Mouse (Mus musculus) adrenal gland, postnatal 25 days (tissue): Measurements from ENCODE around the gene Arid1b. TPM values are rescaled to one million over a fixed set of nuclear protein-coding genes. Genes with fewer than 3 reads are reported as not detected.

ENCODE experiments used
- DNase-seq: peaks from one replicate; pipeline ENCODE4 v3.0.0; 2021; ENCODE audit warnings: mixed read lengths
- long read RNA-seq: library from polyadenylated mRNA; stranded (forward); transcript quantifications from one replicate; pipeline ENCODE4 v2.0.0, GENCODE M21; 2021
- total RNA-seq: library from RNA; stranded (reverse); gene quantifications from 2 replicates; pipeline ENCODE4 v1.2.3, GENCODE M21; 2021

Gene Arid1b
- 85.8 and 86.1 TPM in 2 replicates for total RNA-seq
- long read RNA-seq, partial matches to known transcripts = 32 of 41 reads
- long read RNA-seq, other reads (novel, unspliced or antisense) = 9 of 41 reads

DNA sequence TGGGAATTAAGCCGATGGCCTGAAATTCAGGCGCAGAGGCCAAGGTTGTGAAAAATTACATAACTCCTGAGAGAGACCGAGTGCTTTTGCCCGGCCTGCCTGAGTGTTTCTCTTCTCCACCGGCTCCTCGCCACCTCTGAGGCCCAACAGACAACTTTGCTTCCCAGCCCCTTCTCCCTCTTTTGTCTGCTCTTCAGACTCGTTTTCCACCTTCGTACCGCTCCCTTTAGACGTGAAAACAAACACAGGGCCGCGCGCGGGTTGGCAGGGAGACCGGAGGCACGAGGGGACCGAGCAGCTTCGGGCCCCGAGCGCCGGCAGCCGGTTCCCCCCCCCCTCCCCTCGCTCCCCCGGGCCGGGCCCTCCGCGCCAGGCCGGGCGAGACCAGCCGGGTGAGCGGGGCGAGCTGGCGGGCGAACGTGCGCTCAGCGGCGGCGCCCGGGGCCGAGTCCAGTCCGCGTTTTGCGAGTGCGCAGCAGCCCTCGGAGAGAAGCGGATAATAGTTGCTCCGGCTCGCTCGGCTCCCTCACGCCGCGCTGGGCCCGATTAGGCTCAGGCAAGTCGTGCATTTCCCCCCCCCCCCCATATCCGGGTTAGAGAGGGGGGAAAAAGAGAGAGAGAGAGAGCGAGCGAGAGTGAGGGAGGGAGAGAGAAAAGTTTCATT lies at the start of gene Arid1b:
Gene Arid1b (plus strand): TSS at position 493 of the 664 bp plus-strand sequence.
- peak; percentile 79 for DNase-seq

DNA sequence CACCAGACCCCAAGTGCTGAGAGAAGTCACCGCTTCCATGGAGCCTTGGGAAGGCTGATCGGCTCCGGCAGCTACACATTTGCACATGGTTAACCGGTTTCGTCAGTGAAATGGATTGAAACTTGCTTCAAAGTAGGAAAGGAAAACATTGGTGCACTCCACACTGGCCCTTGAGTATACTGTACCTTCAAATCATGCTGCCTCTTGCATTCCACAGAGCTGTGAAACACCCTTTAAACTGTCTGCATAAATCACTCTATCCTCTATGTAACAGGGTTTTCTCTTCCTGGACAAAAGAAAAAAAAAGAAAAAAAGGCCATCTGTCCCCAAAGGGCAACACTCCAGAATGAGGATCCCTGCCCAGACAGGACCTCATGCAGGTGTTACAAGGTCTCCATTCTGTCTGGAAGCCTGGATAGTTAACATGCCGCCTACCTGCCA lies 48.8 kb upstream of the Arid1b start:
- no peak for DNase-seq

DNA sequence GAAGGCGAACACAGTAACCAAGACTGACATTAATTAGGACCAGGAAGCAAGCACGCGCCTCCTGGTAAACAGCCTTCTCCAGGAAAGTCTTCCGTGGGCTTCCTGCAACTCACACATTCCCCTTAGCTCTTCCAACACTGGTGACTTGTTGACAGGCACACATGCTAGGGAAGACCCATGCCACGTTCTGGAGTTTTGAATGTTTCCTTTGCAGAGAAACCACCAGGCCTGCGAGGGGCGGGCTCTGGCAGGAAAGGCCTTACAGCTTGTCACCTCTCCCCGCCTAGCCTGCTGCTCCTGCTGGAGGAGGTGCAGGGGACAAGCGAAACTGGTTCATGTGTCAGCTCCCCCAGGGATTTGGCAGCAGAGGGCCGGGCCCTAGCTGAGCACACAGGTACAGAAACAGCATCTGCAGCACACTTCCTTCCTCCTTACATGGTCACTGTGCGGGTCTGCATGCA lies 48.2 kb upstream of the Arid1b start:
- peak; percentile 42 for DNase-seq

DNA sequence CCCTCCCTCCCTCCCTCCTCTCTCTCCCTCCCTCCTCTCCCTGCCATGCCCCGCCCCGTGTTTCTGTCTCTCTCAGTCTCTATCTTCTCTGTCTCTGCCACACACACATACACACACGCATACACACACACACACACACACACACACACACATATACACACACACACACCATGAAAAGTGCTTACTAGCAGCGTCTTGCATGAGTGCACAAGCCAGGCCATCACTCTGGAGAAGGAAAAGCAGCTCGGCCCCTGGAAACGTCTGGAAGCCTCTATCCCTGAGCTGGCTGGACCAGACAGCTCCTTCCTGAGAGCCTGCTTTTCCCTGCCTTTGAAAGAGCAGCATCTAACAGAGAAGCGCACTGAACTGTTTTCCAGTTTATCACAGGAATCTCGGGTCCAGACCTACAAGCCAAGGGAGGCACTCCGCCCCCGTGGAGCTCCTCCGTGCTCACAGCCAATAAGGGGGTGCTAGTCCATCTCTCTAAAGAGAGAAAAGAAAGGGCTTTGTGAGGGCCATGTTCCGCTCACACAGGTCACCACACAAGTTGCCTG lies 47.6 kb upstream of the Arid1b start:
- no peak for DNase-seq

DNA sequence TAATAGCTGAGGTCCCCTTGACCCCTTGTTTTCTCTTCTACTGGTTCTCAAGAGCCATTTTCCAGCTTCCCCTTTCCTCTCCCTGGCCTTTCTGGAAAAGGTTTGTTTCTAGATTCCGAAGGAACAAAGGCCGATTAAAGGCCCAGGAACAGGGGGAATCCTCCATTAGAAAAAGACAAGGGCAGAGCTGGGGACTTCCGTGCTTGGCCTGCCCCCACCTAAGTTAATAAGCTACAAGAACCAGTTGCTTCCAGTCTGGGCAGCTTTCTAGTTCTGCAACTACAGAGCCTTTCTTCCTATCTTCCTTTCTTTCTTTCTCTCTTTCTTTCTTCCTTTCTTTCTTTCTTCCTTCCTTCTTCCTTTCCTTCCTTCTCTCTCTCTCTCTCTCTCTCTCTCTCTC lies 47.1 kb upstream of the Arid1b start:
- no peak for DNase-seq

DNA sequence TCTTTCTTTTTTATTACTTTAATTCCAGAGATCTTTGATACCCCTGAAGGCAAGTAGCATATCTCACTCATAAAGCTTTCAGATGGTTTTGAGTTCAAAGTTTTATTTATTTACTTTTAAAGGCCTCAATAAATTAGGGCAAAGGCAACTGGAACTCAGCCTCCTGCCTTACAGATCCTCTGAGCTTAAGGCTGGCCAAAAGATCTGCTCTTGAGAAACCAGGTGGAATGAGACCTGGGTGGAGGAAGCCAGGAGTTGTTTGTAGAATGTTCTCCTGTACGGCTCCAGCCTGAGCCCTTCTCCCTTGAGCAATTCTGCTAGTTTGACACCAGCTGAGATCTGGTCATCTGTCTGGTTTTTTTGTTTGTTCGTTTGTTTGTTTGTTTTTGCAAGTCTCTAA lies 46.7 kb upstream of the Arid1b start:
- DNase-seq = no peak

DNA sequence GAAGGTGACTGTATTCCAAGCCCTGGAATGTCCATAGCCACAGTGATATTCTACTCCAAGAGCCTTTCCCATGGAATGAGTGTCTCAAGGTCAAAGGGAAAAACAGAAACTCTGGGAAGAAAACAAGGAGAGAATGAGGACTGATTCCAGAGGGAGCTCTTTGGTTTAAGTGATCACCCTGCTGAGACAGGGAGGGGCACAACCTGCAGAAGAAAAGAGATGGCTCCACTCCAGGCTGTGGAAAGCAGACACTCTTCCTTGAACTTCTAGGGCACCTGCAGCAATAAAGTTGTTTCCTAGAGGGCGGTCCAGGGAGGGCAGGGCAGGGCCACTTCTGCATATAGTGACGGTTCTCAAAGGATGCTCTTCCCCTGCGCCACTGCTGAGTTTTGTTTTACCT lies 45.6 kb upstream of the Arid1b start:
- no peak for DNase-seq

DNA sequence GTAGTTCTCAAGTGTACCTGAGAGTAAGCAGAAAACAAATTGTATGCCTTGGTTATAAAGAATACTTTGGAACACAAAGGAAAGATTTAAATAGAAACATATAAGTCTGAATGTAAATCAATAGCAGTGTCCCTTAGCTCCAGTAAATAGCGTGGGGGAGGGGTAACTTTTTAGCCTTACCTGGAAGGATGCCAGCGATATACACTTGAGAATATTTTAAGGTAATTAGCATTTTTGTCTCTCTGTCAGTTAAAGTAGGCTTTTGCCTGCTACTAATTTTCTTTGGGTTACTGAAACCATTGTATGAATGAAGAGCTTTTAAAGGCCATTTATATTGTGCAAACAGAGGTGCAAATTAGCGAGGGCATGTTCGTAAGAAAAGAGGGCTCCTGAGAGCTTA lies 39.7 kb upstream of the Arid1b start:
- DNase-seq = no peak

DNA sequence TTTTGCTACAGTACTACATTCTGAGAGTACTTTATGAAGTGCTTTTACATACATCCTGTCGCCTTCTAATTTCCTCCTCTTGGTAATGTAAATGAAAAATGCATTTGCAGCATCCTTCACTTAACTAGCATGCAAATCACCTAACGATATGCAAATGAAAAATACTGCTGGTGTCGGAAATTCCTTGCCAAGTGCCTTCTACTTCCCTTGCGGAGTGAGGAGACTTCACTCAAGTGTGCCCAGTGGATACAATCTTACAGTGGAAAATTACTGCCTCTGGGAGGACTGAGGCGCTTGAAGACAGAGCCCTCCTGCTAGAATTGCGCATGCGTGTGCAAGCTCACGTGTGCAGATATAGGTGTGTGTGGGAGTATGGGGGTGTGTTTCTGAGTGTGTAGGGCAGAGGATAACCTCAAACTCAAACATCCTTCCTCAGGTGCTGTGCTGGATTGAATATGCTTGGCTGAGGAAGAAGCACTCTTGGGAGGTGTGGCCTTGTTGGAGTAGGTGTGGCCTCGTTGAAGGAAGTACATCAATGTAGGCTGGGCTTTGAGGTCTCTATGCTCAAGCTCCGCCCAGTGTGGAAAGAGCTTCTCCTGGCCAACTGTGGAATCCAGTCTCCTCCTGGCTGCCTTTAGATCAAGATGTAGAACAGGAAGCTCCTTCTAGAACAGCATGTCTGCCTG lies 29.8 kb upstream of the Arid1b start:
- DNase-seq = no peak

DNA sequence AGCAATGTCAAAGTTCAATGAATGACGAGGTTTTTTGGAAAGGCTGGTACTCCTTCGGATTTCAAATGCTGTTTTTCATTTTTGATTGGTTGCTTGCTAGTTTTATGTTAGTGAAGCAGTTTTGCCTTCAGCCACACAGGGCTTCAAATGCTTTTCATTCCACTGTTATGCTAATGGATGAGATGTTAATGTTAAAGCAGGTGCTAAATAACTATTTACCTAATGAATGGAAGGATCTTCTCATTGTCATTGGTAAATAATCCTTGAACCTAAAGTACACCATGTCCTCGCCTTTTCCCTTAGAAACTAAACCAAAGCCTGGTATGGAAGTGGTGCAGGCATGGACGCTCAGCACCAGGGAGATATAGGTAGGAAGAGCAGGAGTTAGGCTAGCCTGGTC lies 26.9 kb upstream of the Arid1b start:
- DNase-seq = no peak

DNA sequence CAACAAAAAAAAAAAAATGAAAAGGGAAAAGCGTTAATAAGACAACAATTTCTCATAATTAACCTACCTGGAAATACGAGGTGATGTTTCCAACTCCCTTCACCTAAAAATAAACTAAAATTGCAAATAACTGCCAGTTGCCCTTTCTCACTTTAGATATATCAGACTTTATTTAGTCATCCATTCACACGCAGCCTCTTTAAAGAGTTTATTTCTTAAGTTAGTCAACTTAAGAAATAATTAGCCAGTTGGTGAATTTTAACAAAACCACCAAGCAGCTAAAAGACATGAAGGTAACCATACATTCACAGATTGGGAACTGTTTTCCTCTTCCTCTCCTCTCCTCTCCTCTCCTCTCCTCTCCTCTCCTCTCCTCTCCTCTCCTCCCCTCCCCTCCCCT lies 26.1 kb upstream of the Arid1b start:
- no peak for DNase-seq

DNA sequence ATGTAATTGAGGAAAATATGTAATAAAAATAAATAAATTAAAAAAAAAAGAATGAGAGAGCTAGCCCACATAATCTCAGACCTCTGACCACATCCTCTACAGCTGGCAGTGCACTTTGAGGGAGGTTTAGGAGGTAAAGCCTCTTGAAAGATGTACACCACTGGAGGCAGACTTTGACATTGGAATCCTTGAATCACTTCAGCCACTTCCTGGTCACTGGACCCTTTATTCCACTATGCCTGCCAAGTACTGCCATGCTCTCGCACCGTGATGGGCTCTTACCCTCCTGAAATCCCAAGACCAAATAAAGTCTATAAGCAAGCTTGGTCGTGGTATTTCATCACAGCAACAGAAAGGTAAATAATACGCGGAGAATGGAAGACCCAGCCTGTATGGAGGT lies 25.3 kb upstream of the Arid1b start:
- no peak for DNase-seq

DNA sequence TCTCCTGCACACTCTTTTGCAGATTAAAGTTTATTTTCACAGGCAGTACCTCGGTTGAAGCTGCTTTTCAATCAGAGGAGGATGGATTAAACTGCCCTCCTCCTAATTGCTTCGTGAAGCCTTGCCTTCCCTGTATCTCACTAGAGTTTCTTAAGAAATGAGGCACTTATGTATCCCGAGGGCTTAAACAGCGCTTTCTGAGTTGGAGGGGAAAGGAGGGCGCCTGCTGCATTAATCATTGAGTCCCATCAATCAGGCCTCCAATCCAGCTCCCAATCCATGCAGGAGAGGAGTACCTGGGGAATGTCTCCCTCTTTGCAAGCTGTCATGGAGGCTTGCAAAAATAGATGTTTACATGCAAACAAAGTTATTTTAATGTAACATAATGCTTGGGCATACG lies 21.9 kb upstream of the Arid1b start:
- no peak for DNase-seq

DNA sequence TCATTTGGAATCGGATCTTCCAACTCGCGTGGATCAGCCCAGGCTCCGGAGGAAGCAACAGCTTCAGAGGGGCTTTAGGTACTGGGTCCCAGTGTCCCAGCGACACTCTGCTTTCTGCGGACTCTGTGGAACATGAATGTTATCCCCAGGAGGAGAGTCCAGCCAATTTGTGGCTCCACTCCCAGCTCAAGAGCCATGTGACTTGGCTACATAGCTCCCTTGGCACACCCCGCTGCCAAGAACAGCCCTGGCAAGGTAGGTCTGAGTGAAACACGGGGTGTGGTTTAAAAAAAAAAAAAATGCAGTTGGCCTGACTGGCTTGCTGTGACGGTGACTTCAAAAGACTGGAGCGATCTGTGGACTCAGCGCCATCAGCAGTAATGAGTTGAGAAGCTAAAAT lies 19.4 kb upstream of the Arid1b start:
- DNase-seq = peak; percentile 77

DNA sequence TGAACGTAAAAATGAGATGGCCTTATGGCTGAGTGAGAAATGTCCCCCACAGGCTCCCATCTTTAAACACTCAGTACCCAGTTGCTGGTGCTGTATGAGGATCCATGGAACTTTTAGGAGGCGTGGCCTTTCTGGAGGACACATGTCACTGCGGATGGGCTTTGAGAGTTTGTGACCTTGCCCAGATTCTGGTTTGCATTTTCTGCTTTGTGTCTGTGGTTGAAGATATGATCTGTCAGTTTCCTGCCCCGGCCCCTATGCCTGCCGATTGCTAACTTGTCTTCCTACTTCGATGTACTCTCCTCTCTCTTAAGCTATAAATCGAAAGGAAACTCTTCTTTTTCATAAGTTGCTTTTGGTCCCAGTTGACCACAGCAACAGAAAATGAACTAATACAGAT lies 14.0 kb upstream of the Arid1b start:
- no peak for DNase-seq

DNA sequence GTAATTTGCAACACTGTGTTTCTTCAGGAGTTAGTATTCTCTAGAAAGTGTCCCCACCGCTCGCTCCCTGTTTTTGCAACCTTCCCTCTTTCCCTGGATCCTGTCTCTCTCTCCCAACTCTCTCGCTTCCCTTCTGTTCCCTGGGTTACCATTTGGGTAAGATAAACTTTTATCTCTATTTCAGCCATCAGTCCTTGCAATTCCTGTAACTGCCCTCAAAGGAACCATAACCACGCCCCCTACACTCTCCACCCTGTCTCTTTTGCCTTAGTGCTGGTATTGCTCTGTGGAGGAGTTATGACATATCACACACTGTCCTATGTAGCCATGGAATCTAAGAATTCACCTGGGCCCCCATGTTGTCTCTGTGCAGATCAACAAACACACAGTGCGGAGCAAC lies 11.3 kb upstream of the Arid1b start:
- no peak for DNase-seq

DNA sequence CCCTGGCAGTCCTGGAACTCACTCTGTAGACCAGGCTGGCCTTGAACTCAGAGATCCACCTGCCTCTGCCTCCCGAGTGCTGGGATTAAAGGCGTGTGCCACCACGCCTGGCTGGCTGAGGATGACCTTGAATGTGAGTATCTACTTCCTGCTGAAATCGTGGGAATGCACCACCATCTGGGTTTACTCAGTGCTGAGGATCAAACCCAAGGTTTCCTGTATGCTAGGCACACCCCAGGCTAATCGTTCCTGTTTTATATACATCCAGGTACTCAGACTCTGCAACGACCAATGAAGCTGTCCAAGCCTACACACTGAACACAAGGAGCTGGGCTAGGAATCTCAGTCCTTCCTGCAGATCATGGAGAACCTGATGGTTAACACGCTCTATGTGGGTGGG lies 9.4 kb upstream of the Arid1b start:
- no peak for DNase-seq

DNA sequence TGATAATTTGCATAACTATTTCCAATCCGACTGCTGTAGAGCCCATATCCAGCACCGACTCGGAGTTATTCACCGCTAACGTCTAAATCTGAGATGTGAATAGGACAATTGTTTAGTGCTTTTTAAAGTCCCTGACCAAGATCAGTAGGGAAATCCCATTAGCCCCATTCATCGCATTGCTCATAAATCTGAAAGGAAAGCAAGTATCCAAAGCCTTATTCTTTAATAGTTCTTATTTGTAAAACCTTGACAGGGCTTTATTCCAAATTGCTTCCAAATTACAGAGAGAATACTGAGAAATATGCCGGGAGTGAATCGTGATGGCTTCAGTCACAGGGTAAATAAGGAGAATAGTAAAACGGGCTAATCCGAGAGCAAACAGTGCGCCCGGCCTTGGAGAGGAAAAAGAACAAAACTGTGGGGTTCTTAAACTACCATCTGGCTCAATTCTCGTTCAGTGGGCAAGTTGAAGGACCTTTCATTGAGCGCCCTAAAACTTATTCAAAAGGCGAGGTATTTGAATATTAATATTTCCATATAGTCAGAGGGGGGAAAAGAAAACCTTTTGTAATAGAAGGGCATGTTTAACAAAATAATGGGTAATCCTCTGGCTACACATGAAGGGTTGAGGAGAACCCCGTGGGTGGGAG lies 3.1 kb upstream of the Arid1b start:
- no peak for DNase-seq

DNA sequence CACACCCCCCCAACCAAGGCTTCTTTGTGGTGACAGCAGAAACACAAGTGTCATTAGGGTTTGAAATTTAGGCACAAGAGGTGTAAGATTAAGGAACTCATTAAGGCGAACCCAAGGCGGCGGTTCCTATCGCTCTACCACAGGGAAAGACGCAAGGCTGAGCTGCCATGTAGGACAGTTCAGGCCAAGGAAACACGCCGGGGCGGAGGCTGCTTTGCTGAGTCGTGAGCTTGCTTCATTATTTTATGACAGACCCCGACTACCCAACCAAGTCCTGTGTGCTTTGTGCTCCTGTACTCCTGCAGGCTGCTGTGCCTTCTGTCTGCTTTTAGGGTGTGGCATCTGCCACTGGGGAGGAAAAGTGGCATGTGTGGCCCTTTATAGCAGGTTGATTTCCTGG lies 2.5 kb upstream of the Arid1b start:
- DNase-seq = no peak

DNA sequence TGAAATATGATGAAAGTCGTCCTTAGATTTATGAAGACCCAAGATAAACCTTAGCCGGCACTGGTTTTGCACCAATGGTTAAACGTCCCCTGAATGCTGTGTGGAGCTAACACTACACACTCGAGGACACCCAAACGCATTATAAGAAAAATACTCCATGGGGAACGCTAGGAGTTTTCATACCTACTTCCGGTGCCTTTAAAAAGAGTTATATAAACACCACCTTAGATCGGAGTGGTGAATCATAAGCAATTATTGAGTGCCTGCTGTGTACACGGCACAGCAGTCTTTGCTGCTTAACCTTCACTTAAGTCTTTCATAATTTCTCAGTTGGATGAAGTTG lies 664 bp upstream of the Arid1b start:
- DNase-seq = no peak

DNA sequence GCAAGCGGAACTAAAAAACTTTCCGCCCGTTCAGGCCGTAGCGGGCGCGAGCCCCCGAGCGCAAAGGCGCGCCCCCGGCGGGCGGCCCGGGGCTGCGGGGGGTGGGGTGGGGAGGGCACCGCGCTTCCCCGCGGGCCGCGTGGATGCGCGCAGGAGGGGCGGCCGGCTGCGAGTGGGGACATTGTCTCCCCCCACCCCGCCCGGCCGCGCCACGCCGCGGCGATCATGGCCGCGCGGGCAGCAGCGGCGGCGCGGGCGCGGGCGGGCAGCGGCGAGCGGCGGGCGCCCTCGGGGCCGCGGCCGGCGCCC lies 326 bp downstream of the Arid1b start:
- DNase-seq = peak; percentile 64

DNA sequence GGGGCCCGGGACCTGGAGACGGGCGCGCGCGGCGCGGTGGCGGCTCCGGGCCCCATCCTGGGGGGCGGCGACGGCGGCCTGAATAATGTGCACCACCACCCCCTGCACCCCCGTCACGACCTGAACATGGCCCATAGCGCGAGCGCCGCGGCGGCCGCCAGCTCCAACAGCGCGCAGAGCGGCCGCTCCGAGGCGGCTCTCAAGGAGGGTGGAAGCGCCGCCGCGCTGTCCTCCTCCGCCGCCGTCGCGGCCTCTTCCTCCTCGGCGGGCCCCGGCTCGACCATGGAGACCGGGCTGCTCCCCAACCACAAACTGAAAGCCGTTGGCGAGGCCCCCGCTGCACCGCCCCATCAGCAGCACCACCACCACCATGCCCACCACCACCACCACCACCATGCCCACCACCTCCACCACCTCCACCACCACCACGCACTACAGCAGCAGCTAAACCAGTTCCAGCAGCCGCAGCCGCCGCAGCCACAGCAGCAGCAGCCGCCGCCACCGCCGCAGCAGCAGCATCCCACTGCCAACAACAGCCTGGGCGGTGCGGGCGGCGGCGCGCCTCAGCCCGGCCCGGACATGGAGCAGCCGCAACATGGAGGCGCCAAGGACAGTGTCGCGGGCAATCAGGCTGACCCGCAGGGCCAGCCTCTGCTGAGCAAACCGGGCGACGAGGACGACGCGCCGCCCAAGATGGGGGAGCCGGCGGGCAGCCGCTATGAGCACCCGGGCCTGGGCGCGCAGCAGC lies 855 bp downstream of the Arid1b start:
- peak; percentile 71 for DNase-seq

DNA sequence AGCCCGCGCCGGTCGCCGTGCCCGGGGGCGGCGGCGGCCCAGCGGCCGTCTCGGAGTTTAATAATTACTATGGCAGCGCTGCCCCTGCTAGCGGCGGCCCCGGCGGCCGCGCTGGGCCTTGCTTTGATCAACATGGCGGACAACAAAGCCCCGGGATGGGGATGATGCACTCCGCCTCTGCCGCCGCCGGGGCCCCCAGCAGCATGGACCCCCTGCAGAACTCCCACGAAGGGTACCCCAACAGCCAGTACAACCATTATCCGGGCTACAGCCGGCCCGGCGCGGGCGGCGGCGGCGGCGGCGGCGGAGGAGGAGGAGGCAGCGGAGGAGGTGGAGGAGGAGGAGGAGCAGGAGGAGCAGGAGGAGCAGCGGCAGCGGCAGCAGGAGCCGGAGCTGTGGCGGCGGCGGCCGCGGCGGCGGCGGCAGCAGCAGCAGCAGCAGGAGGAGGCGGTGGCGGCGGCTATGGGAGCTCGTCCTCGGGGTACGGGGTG lies 1.5 kb downstream of the Arid1b start:
- DNase-seq = peak; percentile 80
